Mouse (Mus musculus): ENCODE measurements at regions not wholly inside any gene's neighbourhood (a gene's known extent, or its start where the extent isn't known, plus 50 kb on each side); places are given as distances from the start of the nearest gene placed in this dataset.

DNA sequence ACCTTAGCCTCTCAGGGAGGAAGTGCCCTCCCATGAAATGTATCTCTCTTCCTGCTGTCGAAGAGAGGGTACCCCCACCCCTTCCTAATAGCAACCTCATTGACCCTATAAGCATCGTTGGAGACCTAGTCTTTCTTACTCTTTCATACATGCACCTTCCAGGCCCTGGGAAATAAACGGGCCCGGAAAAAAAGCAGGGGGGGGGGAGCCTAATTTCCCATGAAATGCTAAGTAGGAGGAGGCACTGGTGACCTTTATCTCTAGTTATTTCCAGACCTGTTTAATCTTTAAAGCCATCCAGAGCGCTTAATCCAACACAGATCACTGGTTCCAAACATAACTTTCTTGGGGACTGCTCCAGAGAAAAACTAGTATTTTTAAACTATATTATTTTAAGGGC, 260.5 kb upstream of the A1bg start:
- DNase-seq = no peak
- intact Hi-C loops (cut with DNase I) = no loop called here

DNA sequence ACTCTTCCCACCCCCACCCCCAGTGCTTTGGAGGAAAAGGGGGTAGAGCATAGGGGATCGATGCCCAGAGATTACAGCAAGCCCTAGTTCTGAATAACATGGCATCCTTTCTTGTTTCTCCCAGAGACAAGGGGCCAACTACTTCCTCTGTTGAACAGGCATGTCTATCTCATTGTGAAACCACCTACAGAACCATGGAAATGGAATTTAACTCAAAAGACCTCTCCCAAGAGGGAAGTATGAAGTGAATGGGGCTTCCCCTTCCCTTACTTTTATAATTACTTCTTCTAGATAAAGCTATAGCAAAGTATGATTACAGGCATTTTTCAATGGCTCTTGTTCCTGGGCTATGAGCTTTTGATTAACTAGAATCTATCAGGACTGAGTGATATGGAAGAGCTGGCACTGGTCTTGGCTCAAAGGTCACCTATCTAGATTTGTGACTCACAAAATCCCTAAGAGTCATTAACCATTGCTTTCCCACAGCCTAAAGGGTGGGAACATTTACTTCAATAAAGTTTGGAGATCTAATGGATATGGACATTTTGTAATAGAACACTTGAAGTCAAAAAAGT, 246.1 kb upstream of the A1bg start:
- intact Hi-C loops (cut with DNase I) = no loop called here
- no peak for DNase-seq

DNA sequence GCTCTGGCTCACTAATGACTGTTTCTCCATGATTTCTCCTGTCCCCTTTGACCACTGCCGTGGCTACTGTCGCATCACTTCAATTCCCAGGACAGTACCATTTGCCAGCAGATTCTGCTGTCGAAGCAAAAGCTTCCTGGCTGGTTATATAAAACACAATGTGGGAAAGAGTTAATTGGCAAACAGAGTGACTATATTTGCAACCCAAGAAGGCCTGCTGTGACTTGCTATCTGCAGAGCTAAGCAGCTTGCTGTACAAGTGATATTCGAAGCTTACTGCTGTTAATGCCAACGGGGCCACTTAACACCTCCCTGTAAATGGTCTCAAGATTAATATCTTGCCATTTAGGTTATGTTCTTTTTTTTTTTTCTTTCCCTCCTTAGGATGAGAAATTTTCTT, 242.2 kb upstream of the A1bg start:
- intact Hi-C loops (cut with DNase I) = no loop called here
- DNase-seq = peak; percentile 3

GRCm38 (mm10) chr15:61161397-61161796, 238.6 kb upstream of the A1bg start:
- no peak for DNase-seq
- intact Hi-C loops (cut with DNase I) = no loop called here

GRCm38 (mm10) chr15:61160666-61161065, 237.9 kb upstream of the A1bg start:
- intact Hi-C loops (cut with DNase I) = no loop called here

DNA sequence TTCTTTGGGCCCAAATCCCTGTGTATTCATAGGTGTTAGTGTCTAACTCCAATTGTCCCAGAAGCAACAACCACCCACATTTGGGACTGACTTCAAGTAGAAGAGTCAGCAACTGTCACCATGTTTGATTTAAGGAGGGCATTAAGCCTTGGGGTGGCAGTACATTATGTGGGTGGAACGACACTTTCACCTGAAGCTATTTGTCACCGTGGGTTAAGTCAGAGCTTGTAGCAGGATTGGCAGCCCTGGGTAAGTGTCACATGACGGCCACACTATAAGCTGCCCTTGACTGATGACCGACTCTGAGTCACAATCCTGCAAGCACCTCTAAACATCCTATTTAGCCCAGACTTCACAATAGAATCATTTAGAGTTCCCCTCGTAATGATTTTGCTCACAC, 236.7 kb upstream of the A1bg start:
- DNase-seq = no peak
- intact Hi-C loops (cut with DNase I) = loop anchor here (5.0 kb wide), 1 partner anchor 823 kb away; no protein-coding TSS in a partner anchor

More at GRCm38 (mm10) chr15:61160666-61161065, 237.9 kb upstream of the A1bg start:
- DNase-seq = no peak

GRCm38 (mm10) chr15:61158041-61158545, 235.3 kb upstream of the A1bg start:
- intact Hi-C loops (cut with DNase I) = loop anchor here (5.0 kb wide), 1 partner anchor 824 kb away; no protein-coding TSS in a partner anchor
- DNase-seq = peak; percentile 62

GRCm38 (mm10) chr15:61157543-61157942, 234.7 kb upstream of the A1bg start:
- intact Hi-C loops (cut with DNase I) = loop anchor here (5.0 kb wide), 1 partner anchor 825 kb away; no protein-coding TSS in a partner anchor

DNA sequence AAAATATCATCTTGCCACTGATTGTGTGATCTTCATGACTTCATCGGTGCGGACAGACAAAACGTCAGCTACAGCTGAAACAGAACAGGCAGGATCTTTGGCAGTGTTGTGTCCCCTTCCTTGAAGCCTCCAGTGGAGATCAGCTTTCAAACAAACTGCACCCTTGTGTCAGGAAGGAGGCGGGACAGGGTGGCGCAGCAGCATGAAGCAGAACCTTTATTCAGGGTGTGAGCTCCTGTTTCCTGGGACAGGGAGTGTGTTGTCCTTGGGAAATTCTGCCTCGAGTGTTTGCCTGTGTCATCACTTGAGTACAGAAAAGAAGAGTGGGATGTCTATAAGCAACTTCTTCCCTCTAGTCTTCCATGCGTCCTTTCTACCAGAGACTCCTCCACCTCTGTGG, 232.7 kb upstream of the A1bg start:
- intact Hi-C loops (cut with DNase I) = loop anchor here (5.0 kb wide), 1 partner anchor 827 kb away; no protein-coding TSS in a partner anchor
- DNase-seq = no peak

More at GRCm38 (mm10) chr15:61157543-61157942, 234.7 kb upstream of the A1bg start:
- DNase-seq = peak; percentile 90

GRCm38 (mm10) chr15:61154166-61154565, 231.4 kb upstream of the A1bg start:
- intact Hi-C loops (cut with DNase I) = no loop called here
- no peak for DNase-seq

- intact Hi-C loops (cut with DNase I) = no loop called here
- DNase-seq = no peak
Observed at GRCm38 (mm10) chr15:61142851-61143250, 220.0 kb upstream of the A1bg start.

DNA sequence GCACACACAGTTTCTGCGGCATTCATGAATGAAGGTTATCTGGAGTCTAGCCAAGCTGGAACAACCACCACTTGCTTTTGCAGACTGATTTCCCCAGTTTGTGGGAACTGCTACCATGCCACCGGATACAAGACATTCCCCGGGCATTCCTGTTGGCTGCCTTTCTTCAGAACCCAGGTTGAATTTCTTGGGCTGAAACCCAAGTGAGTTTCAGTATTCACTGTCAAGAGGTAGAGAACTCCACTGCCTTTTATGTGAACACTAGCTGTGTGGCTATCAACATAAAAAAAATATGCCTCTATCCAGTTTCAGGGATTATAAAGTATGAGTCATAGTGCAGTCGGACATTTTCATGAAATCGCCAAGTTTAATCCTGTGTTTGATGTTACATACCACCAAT, 216.3 kb upstream of the A1bg start:
- DNase-seq = no peak

DNA sequence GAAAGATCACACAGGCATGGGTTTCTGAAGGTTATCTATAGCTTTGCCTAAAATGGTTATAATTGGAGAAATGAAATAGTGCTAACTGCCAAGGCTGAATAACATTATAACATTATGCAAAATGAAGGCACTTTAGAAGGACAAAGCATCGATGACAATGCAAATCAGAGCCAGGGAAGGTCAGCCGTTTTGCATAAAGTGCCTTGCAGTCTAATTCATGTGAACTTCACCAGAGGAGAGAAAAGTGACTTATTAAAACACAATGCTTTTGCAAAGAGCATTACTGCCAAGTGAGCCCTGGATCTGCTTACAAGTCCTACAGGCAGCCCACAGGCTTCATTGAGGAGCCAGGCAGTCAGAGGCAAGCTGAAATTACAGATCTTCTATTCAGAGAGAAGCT, 214.0 kb upstream of the A1bg start:
- intact Hi-C loops (cut with DNase I) = no loop called here
- no peak for DNase-seq

More for the DNA sequence above, 216.3 kb upstream of the A1bg start:
- intact Hi-C loops (cut with DNase I) = no loop called here

DNA sequence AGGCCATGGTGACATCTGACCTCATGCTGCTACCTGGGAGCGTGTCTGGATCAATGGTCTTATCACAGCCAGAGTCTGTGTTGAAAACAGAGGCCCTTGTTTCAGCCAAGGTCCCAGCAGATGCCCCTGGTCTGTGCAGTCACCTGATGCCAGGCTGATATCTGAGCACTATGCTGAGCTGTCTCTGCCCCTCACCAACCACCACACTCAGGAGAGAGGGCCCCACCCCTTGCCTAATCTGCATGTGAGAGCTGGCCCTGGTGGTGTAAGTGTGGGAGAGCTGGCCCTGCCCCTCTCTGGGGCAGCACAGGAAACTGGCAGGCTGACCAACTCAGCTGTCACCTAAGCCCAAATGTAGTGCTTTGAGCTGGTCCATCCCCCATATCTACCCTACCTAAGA, 210.5 kb upstream of the A1bg start:
- no peak for DNase-seq
- intact Hi-C loops (cut with DNase I) = no loop called here

- DNase-seq = no peak
- intact Hi-C loops (cut with DNase I) = no loop called here
Observed at GRCm38 (mm10) chr15:61127971-61128370, 205.2 kb upstream of the A1bg start.

DNA sequence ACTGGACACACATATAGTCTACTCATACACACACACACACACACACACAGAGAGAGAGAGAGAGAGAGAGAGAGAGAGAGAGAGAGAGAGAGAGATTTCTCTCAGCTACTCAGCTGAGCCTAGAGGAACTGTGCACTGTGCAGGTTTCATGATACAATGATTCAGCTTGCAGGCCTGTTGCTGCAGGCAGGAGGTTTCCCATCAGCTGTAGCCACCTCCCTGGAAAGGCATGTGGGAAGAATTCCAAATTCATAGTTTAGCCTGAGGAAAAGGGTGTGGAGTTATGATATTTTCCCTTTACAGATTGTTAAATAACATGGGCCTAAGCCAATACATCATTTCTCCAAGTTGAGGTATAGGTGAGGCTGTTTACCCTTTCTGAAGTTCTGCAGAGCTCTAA, 204.3 kb upstream of the A1bg start:
- intact Hi-C loops (cut with DNase I) = no loop called here
- no peak for DNase-seq

GRCm38 (mm10) chr15:61116912-61117311, 194.1 kb upstream of the A1bg start:
- intact Hi-C loops (cut with DNase I) = no loop called here
- no peak for DNase-seq

- DNase-seq = no peak
- intact Hi-C loops (cut with DNase I) = no loop called here
Observed at GRCm38 (mm10) chr15:61109429-61110128, 186.8 kb upstream of the A1bg start.

DNA sequence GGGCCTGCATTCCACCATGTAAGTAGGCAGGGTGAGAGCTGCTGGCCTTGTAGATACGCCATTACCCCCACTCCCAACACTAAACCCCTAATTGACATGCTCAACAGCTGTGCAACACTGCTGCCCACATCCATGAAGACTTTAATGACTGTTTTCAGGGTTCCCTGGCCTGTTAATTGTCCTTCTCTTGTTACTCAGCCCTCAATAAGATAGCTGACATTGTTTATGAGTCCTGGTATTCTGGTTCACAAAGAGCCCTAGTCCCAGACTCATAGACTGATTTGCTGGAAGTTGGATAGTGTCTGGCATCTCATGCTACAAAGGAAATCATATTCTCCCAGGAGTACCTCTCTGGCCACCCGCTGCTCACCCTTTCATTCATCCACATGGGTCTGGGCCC, 186.1 kb upstream of the A1bg start:
- DNase-seq = no peak
- intact Hi-C loops (cut with DNase I) = no loop called here

DNA sequence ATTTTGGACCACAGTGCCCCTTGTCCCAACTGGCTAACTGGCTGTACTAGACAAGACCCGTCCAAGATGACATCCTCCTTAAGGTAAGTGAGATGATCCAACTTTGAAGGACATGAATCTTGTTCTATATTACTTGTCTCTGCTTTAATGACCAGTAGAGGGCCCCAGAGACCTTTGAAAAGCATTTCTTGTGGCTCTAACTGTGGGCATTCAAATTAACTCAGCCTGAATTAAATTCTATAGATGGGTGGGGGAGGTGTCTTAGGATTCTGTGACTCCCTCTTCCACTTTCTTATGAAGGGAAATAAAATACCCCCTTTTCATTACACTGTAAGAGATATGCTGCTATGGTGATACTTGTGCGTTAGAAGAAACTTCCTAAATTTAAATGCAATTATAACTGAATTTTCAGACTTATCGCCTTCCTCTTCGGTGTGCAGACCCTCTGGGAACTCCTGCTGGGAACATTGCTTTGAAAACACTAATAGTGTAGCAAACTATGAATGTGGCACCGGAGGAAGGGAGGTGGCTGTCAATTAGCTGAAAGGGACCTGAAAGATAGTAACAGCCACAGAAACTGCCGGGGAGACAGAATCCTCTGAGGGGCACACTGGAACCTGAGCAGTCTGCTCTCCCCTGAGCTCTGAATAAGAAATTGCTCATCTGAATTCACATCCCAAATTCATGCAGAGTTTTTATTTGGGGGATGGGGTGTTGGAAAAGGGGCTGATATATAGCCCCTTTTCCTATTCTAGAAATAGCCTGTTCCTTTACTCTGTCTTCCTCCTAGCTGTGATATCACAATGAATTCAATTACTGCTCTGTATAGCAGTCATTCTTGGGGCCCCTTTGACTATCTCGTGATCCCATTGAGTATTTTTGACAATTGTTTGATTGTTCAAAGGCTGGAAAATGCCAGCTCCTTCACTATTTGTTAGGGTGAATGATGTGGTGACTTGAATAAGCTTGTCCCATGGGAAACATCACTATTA, 179.9 kb upstream of the A1bg start:
- peak; percentile 23 for DNase-seq
- intact Hi-C loops (cut with DNase I) = loop anchor here (5.0 kb wide), 1 partner anchor 880 kb away; no protein-coding TSS in a partner anchor

- intact Hi-C loops (cut with DNase I) = loop anchor here (5.0 kb wide), 1 partner anchor 881 kb away; no protein-coding TSS in a partner anchor
Observed at GRCm38 (mm10) chr15:61100807-61101206, 178.0 kb upstream of the A1bg start.

More at GRCm38 (mm10) chr15:61100807-61101206, 178.0 kb upstream of the A1bg start:
- DNase-seq = no peak

All from left cerebral cortex, postnatal 4 days (tissue).